Mouse (Mus musculus) CH12.LX (cell line): ENCODE measurements around the gene Abca3. TPM values are rescaled to one million over a fixed set of nuclear protein-coding genes. Genes with fewer than 3 reads are reported as not detected.

Experiments used
- DNase-seq: peaks from one replicate; pipeline ENCODE4 v3.0.0-alpha.2; 2013; ENCODE audit errors: extremely low read depth
- H3K27ac ChIP-seq: 2 replicates; pipeline ENCODE4 v1.5.1; 2012; ENCODE audit warnings: low read depth, mild to moderate bottlenecking, control low read depth, moderate library complexity; ENCODE audit not compliant: insufficient read depth
- H3K27me3 ChIP-seq: replicated peaks from 2 replicates; pipeline ENCODE3; 2012; ENCODE audit warnings: inconsistent platforms
- H3K36me3 ChIP-seq, 2 experiments: replicated peaks in 1 of 2; 2 replicates each; pipeline versions ENCODE3 to v1.6.1; 2012; ENCODE audit warnings: inconsistent platforms in 1 of 2, low read length in 1 of 2, mild to moderate bottlenecking in 1 of 2, mixed read lengths in 1 of 2, moderate library complexity in 1 of 2; ENCODE audit not compliant: control insufficient read depth in 1 of 2, insufficient read depth in 1 of 2
- H3K4me1 ChIP-seq, 2 experiments: 2 replicates each; pipeline ENCODE4 v1.6.1; 2012; ENCODE audit warnings: inconsistent platforms in 1 of 2, moderate library complexity in 1 of 2; ENCODE audit not compliant: insufficient read depth in 2 of 2, control insufficient read depth in 1 of 2
- H3K4me2 ChIP-seq: 2 replicates; pipeline ENCODE4 v1.6.1; 2012; ENCODE audit warnings: low read depth, mild to moderate bottlenecking, control low read depth; ENCODE audit not compliant: poor library complexity, insufficient read depth, severe bottlenecking
- H3K4me3 ChIP-seq, 3 experiments: fragments of 150-350 bp in 1 of 3; sonication (generic) in 1 of 3; replicated peaks in 1 of 3; 2 replicates each; pipeline versions ENCODE3 to v1.5.1; 2011 to 2012; ENCODE audit warnings: low read depth in 2 of 3, low read length in 2 of 3, mild to moderate bottlenecking in 2 of 3, moderate library complexity in 2 of 3, control low read depth in 1 of 3, improper control_type of control experiment in 1 of 3, inconsistent platforms in 1 of 3, mixed read lengths in 1 of 3; ENCODE audit not compliant: poor library complexity in 1 of 3
- H3K79me2 ChIP-seq: replicated peaks from 2 replicates; pipeline ENCODE4 v1.6.1; 2012; ENCODE audit warnings: mild to moderate bottlenecking, moderate library complexity; ENCODE audit not compliant: control insufficient read depth, poor library complexity, insufficient read depth, severe bottlenecking; ENCODE audit errors: extremely low read depth
- H3K9ac ChIP-seq: 2 replicates; pipeline ENCODE4 v1.6.1; 2012; ENCODE audit warnings: low read depth, mild to moderate bottlenecking, control low read depth, moderate library complexity; ENCODE audit not compliant: insufficient read depth
- H3K9me3 ChIP-seq: replicated peaks from 2 replicates; pipeline ENCODE3; 2012; ENCODE audit warnings: low read length, inconsistent platforms, mixed read lengths
- BHLHE40 ChIP-seq: IDR thresholded peaks from 2 replicates; pipeline ENCODE4 v1.6.1; 2011; ENCODE audit warnings: mild to moderate bottlenecking, low read depth, low read length, improper control_type of control experiment
- CHD1 ChIP-seq: IDR thresholded peaks from 2 replicates; pipeline ENCODE4 v1.6.1; 2012; ENCODE audit warnings: low read depth, low read length, improper control_type of control experiment, inconsistent platforms
- CHD2 ChIP-seq: IDR thresholded peaks from 2 replicates; pipeline ENCODE4 v1.6.1; 2011; ENCODE audit warnings: low read length, improper control_type of control experiment
- CTCF ChIP-seq, 2 experiments: IDR thresholded peaks in 1 of 2; conservative IDR thresholded peaks in 1 of 2; 2 replicates each; pipeline ENCODE4 v1.5.1; 2011 to 2012; ENCODE audit warnings: low read depth in 2 of 2, low read length in 2 of 2, improper control_type of control experiment in 1 of 2, inconsistent platforms in 1 of 2, mild to moderate bottlenecking in 1 of 2, moderate library complexity in 1 of 2
- GABPA ChIP-seq: IDR thresholded peaks from 2 replicates; pipeline ENCODE4 v1.6.1; 2012; ENCODE audit warnings: low read depth, low read length, improper control_type of control experiment, inconsistent platforms; ENCODE audit not compliant: insufficient replicate concordance
- IRF4 ChIP-seq: IDR thresholded peaks from 2 replicates; pipeline ENCODE4 v1.6.1; 2014; ENCODE audit warnings: low read depth, mild to moderate bottlenecking, inconsistent platforms, low read length, improper control_type of control experiment
- JUND ChIP-seq: conservative IDR thresholded peaks from 2 replicates; pipeline ENCODE4 v1.6.1; 2011; ENCODE audit warnings: low read depth, low read length, improper control_type of control experiment
- MAX ChIP-seq: IDR thresholded peaks from 2 replicates; pipeline ENCODE4 v1.6.1; 2011; ENCODE audit warnings: low read length, improper control_type of control experiment
- MAZ ChIP-seq: IDR thresholded peaks from 2 replicates; pipeline ENCODE4 v1.6.1; 2012; ENCODE audit warnings: low read depth, mild to moderate bottlenecking, inconsistent platforms, low read length, improper control_type of control experiment, moderate library complexity
- MEF2A ChIP-seq: IDR thresholded peaks from 2 replicates; pipeline ENCODE4 v1.6.1; 2014; ENCODE audit warnings: low read depth, mild to moderate bottlenecking, inconsistent platforms, low read length, improper control_type of control experiment, borderline replicate concordance
- MYC ChIP-seq: IDR thresholded peaks from 2 replicates; pipeline ENCODE4 v1.6.1; 2011; ENCODE audit warnings: low read depth, mild to moderate bottlenecking, improper control_type of control experiment, low read length
- NRF1 ChIP-seq: IDR thresholded peaks from 2 replicates; pipeline ENCODE4 v1.6.1; 2014; ENCODE audit warnings: low read depth, mild to moderate bottlenecking, inconsistent platforms, low read length, improper control_type of control experiment, moderate library complexity
- PAX5 ChIP-seq: IDR thresholded peaks from 2 replicates; pipeline ENCODE4 v1.6.1; 2012; ENCODE audit warnings: low read length, inconsistent platforms, mixed read lengths
- RAD21 ChIP-seq: IDR thresholded peaks from 2 replicates; pipeline ENCODE4 v1.6.1; 2011; ENCODE audit warnings: low read depth, mild to moderate bottlenecking, low read length, improper control_type of control experiment, moderate library complexity
- SMC3 ChIP-seq: IDR thresholded peaks from 2 replicates; pipeline ENCODE4 v1.6.1; 2011; ENCODE audit warnings: low read depth, low read length, improper control_type of control experiment
- TBP ChIP-seq: conservative IDR thresholded peaks from 2 replicates; pipeline ENCODE4 v1.6.1; 2011; ENCODE audit warnings: low read depth, low read length, improper control_type of control experiment
- TCF12 ChIP-seq: IDR thresholded peaks from 2 replicates; pipeline ENCODE4 v1.6.1; 2014; ENCODE audit warnings: low read depth, mild to moderate bottlenecking, inconsistent platforms, low read length, improper control_type of control experiment
- UBTF ChIP-seq: IDR thresholded peaks from 2 replicates; pipeline ENCODE4 v1.6.1; 2012; ENCODE audit warnings: low read depth, mild to moderate bottlenecking, inconsistent platforms, low read length, improper control_type of control experiment, moderate library complexity
- USF1 ChIP-seq: IDR thresholded peaks from 2 replicates; pipeline ENCODE4 v1.6.1; 2014; ENCODE audit warnings: low read depth, mild to moderate bottlenecking, inconsistent platforms, low read length, improper control_type of control experiment
- ZKSCAN1 ChIP-seq: IDR thresholded peaks from 2 replicates; pipeline ENCODE4 v1.6.1; 2012; ENCODE audit warnings: low read depth, inconsistent platforms, low read length, improper control_type of control experiment, borderline replicate concordance
- dilution Hi-C: fragments of 300-500 bp; cut with MboI; formaldehyde crosslinking; loops from 2 replicates; pipeline ENCODE4 v1.14.3; 2020; ENCODE audit warnings: low sequenced_read_pairs; ENCODE audit not compliant: extremely low pct_unique_long_range_greater_than_20kb, extremely low pct_ligation_motif_present
- in situ Hi-C: fragments of 300-500 bp; cut with MboI; formaldehyde crosslinking; loops from 3 replicates; pipeline ENCODE4 v1.14.3; 2019; ENCODE audit warnings: low sequenced_read_pairs, low pct_ligation_motif_present, low pct_unique_long_range_greater_than_20kb, mixed read lengths
- polyA plus RNA-seq: library from polyadenylated mRNA; unstranded; fragments of >175 nt; gene quantifications from 2 replicates; pipeline ENCODE4 v1.2.1, GENCODE M21; 2012; ENCODE audit warnings: low read depth; ENCODE audit not compliant: insufficient read length
- total RNA-seq, 2 experiments: library from RNA; depleted of rRNA; stranded (reverse); fragments of 300-350 nt in 1 of 2; fragments of >200 nt in 1 of 2; gene quantifications; 2 replicates each; pipeline ENCODE4 v1.2.3; 2012 to 2014

Abca3 gene
- total and polyA plus RNA-seq, 3 experiments, result 3.9 to 8.7 (median 8.4) TPM

GRCm38 (mm10) chr17:24362527-24362926 is 10.8 kb downstream of the Abca3 start:
- H3K4me2 ChIP-seq, result no peak overlapping the region
- no peaks in the 10 kb centered on the region for H3K27me3 ChIP-seq
- no peak overlapping the region for H3K27ac ChIP-seq
- dilution Hi-C loops, result no loop called here
- peaks cover 2 to 61% of the 10 kb centered on the region in 2 experiments for H3K36me3 ChIP-seq
- no peak for TF ChIP-seq JUND
- no peak for TF ChIP-seq PAX5
- TF ChIP-seq UBTF, result no peak
- no peak for TF ChIP-seq MEF2A
- no peak for TF ChIP-seq CHD1
- TF ChIP-seq GABPA, result no peak
- TF ChIP-seq MAZ, result no peak
- TF ChIP-seq TCF12, result no peak
- no peak for TF ChIP-seq USF1
- no peak for TF ChIP-seq MYC
- TF ChIP-seq TBP, result no peak
- TF ChIP-seq CTCF (conservative IDR thresholded peaks at IDR 0.05 in 1 of 2, IDR thresholded peaks at IDR 0.05 in 1 of 2; ENCODE audit: low read depth in 2 of 2, low read length in 2 of 2), result no peak
- no peaks in the 10 kb centered on the region for H3K79me2 ChIP-seq
- no peaks in the 10 kb centered on the region for H3K9me3 ChIP-seq
- H3K4me1 ChIP-seq, result no peaks in the 10 kb centered on the region
- in situ Hi-C loops, result loop anchor here (5.0 kb wide), 1 partner anchor 35 kb away; no protein-coding TSS in a partner anchor
- H3K9ac ChIP-seq, result no peak overlapping the region
- no peak for DNase-seq
- H3K4me3 ChIP-seq, result no peak overlapping the region

- in situ Hi-C loops, result loop anchor here (5.0 kb wide), 1 partner anchor 33 kb away; no protein-coding TSS in a partner anchor
- no peak for TF ChIP-seq IRF4
- dilution Hi-C loops, result no loop called here
Observed at GRCm38 (mm10) chr17:24364461-24364860, 12.7 kb downstream of the Abca3 start.

GRCm38 (mm10) chr17:24365863-24366262 is 14.1 kb downstream of the Abca3 start:
- Histone ChIP-seq H3K9ac (no peak overlapping the region), H3K27ac (no peak overlapping the region), H3K79me2 (no peaks in the 10 kb centered on the region), H3K4me3 (no peak overlapping the region), H3K4me1 (no peaks in the 10 kb centered on the region), H3K36me3 (peaks cover 2 to 58% of the 10 kb centered on the region in 2 experiments), H3K9me3 (no peaks in the 10 kb centered on the region), H3K27me3 (no peaks in the 10 kb centered on the region), H3K4me2 (no peak overlapping the region)
- in situ Hi-C loops, result no loop called here
- no peak for DNase-seq
- dilution Hi-C loops, result no loop called here
- TF ChIP-seq GABPA (no peak), MAX (no peak), BHLHE40 (no peak), RAD21 (no peak), PAX5 (no peak), SMC3 (no peak), UBTF (no peak), CHD2 (no peak), NRF1 (no peak), MEF2A (no peak), CHD1 (no peak), ZKSCAN1 (no peak), IRF4 (no peak)

More at GRCm38 (mm10) chr17:24364461-24364860, 12.7 kb downstream of the Abca3 start:
- Histone ChIP-seq H3K79me2 (no peaks in the 10 kb centered on the region), H3K9ac (no peak overlapping the region), H3K4me2 (no peak overlapping the region), H3K36me3 (peaks cover 2 to 59% of the 10 kb centered on the region in 2 experiments), H3K4me3 (no peak overlapping the region), H3K27ac (no peak overlapping the region), H3K4me1 (no peaks in the 10 kb centered on the region), H3K27me3 (no peaks in the 10 kb centered on the region), H3K9me3 (no peaks in the 10 kb centered on the region)
- no peak for DNase-seq
